Mouse (Mus musculus): ENCODE measurements around the gene Gm49630. TPM values are rescaled to one million over a fixed set of nuclear protein-coding genes. Genes with fewer than 3 reads are reported as not detected.
"Not testable (repeated sequence)": the region's sequence is repeated elsewhere in the genome, so short reads cannot be mapped to it uniquely, and the experiment has no call there.

Gm49630 gene
- total RNA-seq, 1 experiment = not detected

DNA sequence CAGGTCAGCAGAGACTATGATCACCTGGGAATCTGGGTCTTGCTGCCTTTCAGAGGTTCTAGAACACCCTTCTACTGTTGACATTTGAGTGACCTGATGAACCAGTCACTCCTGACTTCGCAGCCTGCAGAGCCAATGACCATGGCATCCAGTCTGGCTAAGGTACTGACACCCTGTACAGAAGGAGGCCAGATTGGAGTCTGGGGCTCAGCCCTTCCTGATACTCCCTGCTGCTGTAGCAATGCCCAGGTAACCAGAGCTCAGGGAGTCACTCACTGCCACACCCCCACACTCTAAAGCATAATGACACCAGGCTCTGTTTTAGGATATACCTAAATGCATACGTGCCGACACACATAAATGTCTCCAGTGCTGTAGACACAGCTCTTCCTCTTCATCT is 10.9 kb upstream of the Gm49630 start:
- H3K36me3 ChIP-seq (ENCODE audit: control insufficient read depth, insufficient read depth, low read length, poor library complexity, severe bottlenecking); H3K9me3 ChIP-seq (ENCODE audit: control insufficient read depth, insufficient read depth, low read depth, low read length); H3K4me3 ChIP-seq (ENCODE audit: insufficient read depth in 1 of 2, low read depth in 1 of 2, low read length in 2 of 2, poor library complexity in 1 of 2, severe bottlenecking in 1 of 2); H3K27ac ChIP-seq (ENCODE audit: insufficient read depth, low read depth, low read length, poor library complexity, severe bottlenecking); H3K9ac ChIP-seq (ENCODE audit: insufficient read depth, low read depth, low read length, poor library complexity, severe bottlenecking); H3K4me1 ChIP-seq (ENCODE audit: control insufficient read depth in 2 of 2, insufficient read depth in 2 of 2, low read length in 2 of 2, poor library complexity in 1 of 2); DNase-seq (ENCODE audit: low read depth, low spot score); in situ Hi-C loops (cut with MboI; ENCODE audit: low sequenced_read_pairs in 2 of 2, unreplicated experiment in 2 of 2): not testable (repeated sequence)

DNA sequence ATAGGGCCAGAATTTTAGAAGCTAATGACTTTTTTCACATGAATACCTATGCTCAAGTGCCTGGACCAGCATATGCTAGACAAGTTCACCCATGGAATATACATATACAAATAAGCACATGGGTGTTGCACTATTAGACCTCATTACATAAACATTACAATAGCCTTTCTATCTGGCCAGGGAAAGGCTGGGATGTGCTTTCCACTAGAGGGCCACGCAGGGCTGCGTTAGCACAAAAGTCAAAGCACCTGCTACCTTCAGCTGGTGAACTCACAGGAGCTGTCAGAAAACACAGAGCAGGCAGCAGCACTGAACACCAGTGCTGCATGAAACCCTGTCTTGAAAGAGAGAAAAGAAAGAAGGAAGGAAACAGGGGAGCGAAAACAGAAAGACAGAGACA is 6.1 kb upstream of the Gm49630 start:
- H3K9me3 ChIP-seq (ENCODE audit: control insufficient read depth, insufficient read depth, low read depth, low read length); in situ Hi-C loops (cut with MboI; ENCODE audit: low sequenced_read_pairs in 2 of 2, unreplicated experiment in 2 of 2); H3K27ac ChIP-seq (ENCODE audit: insufficient read depth, low read depth, low read length, poor library complexity, severe bottlenecking); DNase-seq (ENCODE audit: low read depth, low spot score); H3K4me1 ChIP-seq (ENCODE audit: control insufficient read depth in 2 of 2, insufficient read depth in 2 of 2, low read length in 2 of 2, poor library complexity in 1 of 2); H3K36me3 ChIP-seq (ENCODE audit: control insufficient read depth, insufficient read depth, low read length, poor library complexity, severe bottlenecking); H3K4me3 ChIP-seq (ENCODE audit: insufficient read depth in 1 of 2, low read depth in 1 of 2, low read length in 2 of 2, poor library complexity in 1 of 2, severe bottlenecking in 1 of 2); H3K9ac ChIP-seq (ENCODE audit: insufficient read depth, low read depth, low read length, poor library complexity, severe bottlenecking): not testable (repeated sequence)

DNA sequence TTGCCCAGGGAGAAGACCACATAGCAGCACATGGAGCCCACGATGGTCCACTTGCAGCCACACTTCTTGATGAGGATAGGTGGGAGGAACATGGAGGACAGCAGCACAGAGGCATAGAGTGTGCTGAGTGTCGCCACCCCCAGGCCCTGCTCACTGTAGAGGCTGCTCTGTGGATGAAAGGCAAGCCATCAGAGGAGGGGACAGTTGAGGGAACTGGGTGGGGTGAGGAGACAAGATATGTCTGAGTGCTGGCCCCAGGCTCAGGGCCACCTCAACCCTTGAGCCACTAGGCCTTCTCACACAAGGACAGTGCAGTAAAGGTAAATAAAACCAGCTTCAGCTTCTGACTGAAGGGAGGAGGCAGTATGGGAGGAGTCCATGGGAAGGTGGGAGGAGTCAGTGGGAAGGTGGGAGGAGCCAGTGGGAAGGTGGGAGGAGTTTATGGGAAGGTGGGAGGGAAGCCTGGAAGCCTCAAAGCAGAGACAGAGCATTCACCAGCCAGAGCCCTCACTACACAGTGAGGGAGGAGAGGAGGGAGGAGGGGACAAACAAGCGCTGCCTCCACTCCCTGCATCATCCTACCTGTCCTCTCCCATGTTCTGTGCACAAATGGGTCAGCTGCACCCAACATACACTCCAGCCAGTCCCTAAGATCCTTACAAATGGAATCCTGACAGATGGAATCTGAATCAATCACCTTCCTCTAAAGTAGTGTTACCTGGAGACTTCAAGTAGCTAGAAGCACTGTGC is 5.3 kb upstream of the Gm49630 start:
- H3K4me3 ChIP-seq (ENCODE audit: insufficient read depth in 1 of 2, low read depth in 1 of 2, low read length in 2 of 2, poor library complexity in 1 of 2, severe bottlenecking in 1 of 2); H3K9ac ChIP-seq (ENCODE audit: insufficient read depth, low read depth, low read length, poor library complexity, severe bottlenecking); H3K4me1 ChIP-seq (ENCODE audit: control insufficient read depth in 2 of 2, insufficient read depth in 2 of 2, low read length in 2 of 2, poor library complexity in 1 of 2); DNase-seq (ENCODE audit: low read depth, low spot score); H3K27ac ChIP-seq (ENCODE audit: insufficient read depth, low read depth, low read length, poor library complexity, severe bottlenecking); H3K36me3 ChIP-seq (ENCODE audit: control insufficient read depth, insufficient read depth, low read length, poor library complexity, severe bottlenecking); in situ Hi-C loops (cut with MboI; ENCODE audit: low sequenced_read_pairs in 2 of 2, unreplicated experiment in 2 of 2); H3K9me3 ChIP-seq (ENCODE audit: control insufficient read depth, insufficient read depth, low read depth, low read length): not testable (repeated sequence)

DNA sequence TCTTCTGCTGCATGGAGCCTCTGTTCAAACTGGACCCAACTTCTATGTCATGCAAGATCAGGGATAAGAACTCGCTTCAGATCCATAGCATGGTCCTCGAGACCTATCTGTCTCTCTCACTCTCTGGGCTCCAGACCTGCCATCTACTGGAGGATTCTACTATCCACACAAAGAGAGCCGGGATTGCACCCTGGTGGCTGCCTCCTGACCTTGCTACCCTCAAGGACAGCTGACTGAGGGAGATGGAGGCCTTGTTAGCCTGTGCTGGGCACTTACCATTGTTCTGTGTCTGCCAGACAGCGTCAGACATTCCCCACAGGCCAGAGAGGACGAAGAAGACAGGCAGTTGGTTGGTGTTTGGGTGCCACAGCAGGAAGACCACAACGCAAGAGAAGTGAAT is 2.4 kb downstream of the Gm49630 start:
- H3K27ac ChIP-seq (ENCODE audit: insufficient read depth, low read depth, low read length, poor library complexity, severe bottlenecking); H3K36me3 ChIP-seq (ENCODE audit: control insufficient read depth, insufficient read depth, low read length, poor library complexity, severe bottlenecking); DNase-seq (ENCODE audit: low read depth, low spot score); in situ Hi-C loops (cut with MboI; ENCODE audit: low sequenced_read_pairs in 2 of 2, unreplicated experiment in 2 of 2); H3K4me1 ChIP-seq (ENCODE audit: control insufficient read depth in 2 of 2, insufficient read depth in 2 of 2, low read length in 2 of 2, poor library complexity in 1 of 2); H3K9me3 ChIP-seq (ENCODE audit: control insufficient read depth, insufficient read depth, low read depth, low read length); H3K4me3 ChIP-seq (ENCODE audit: insufficient read depth in 1 of 2, low read depth in 1 of 2, low read length in 2 of 2, poor library complexity in 1 of 2, severe bottlenecking in 1 of 2); H3K9ac ChIP-seq (ENCODE audit: insufficient read depth, low read depth, low read length, poor library complexity, severe bottlenecking): not testable (repeated sequence)

DNA sequence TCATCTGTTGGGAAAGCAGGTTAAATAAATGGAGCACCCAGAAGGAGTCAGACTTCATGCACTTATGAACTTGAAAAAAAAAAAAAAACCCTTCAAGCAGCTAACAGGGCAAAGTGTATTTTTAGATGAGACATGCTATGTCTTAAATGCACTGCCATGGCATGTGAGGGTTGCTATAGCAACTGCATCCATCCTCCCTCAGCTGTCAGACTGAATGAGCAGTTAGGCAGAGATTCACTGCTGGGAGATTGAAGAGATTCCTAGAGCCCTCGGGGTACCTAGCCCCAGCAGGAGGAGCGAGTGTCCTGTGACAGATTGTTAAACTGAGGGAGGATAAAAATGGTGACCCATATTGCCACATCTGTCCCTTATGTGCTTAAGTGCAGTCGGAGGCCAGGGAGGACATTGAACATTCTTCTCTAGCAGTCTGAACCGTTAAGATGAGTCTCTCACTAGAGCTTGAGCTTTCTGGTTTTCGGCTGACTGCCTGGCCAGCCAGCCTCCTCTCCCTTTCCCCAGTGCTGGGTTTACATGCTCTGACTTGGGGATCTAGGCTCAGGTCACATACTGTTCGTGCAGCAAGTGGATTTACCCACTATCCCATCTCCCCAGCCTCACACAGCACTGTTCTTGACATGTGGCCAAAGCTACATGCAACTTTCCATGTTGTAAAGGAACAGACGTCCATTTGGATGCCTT is 5.0 kb downstream of the Gm49630 start:
- H3K27ac ChIP-seq (ENCODE audit: insufficient read depth, low read depth, low read length, poor library complexity, severe bottlenecking); H3K36me3 ChIP-seq (ENCODE audit: control insufficient read depth, insufficient read depth, low read length, poor library complexity, severe bottlenecking); H3K4me1 ChIP-seq (ENCODE audit: control insufficient read depth in 2 of 2, insufficient read depth in 2 of 2, low read length in 2 of 2, poor library complexity in 1 of 2); in situ Hi-C loops (cut with MboI; ENCODE audit: low sequenced_read_pairs in 2 of 2, unreplicated experiment in 2 of 2); H3K9me3 ChIP-seq (ENCODE audit: control insufficient read depth, insufficient read depth, low read depth, low read length); H3K4me3 ChIP-seq (ENCODE audit: insufficient read depth in 1 of 2, low read depth in 1 of 2, low read length in 2 of 2, poor library complexity in 1 of 2, severe bottlenecking in 1 of 2); H3K9ac ChIP-seq (ENCODE audit: insufficient read depth, low read depth, low read length, poor library complexity, severe bottlenecking); DNase-seq (ENCODE audit: low read depth, low spot score): not testable (repeated sequence)

DNA sequence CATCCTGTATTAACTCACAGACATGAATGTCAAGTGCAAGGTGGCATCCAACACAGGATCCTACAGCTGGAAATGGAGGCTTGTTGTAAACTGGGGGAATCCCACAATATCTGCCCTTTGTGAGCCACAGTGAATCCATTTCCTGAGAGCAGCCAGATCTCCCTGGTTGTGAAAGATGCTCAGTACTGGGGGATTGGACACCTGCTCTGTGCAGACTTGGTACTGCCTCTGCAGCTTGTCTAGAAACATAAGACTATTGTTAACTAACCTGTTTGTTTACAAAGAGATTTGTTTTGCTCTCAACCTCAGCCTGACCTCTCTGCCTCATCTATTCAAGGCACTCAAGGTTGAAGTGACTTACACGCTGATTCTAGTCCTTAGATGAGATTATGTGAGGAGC is 5.5 kb downstream of the Gm49630 start:
- H3K9ac ChIP-seq (ENCODE audit: insufficient read depth, low read depth, low read length, poor library complexity, severe bottlenecking); H3K36me3 ChIP-seq (ENCODE audit: control insufficient read depth, insufficient read depth, low read length, poor library complexity, severe bottlenecking); DNase-seq (ENCODE audit: low read depth, low spot score); in situ Hi-C loops (cut with MboI; ENCODE audit: low sequenced_read_pairs in 2 of 2, unreplicated experiment in 2 of 2); H3K4me1 ChIP-seq (ENCODE audit: control insufficient read depth in 2 of 2, insufficient read depth in 2 of 2, low read length in 2 of 2, poor library complexity in 1 of 2); H3K27ac ChIP-seq (ENCODE audit: insufficient read depth, low read depth, low read length, poor library complexity, severe bottlenecking); H3K9me3 ChIP-seq (ENCODE audit: control insufficient read depth, insufficient read depth, low read depth, low read length); H3K4me3 ChIP-seq (ENCODE audit: insufficient read depth in 1 of 2, low read depth in 1 of 2, low read length in 2 of 2, poor library complexity in 1 of 2, severe bottlenecking in 1 of 2): not testable (repeated sequence)

DNA sequence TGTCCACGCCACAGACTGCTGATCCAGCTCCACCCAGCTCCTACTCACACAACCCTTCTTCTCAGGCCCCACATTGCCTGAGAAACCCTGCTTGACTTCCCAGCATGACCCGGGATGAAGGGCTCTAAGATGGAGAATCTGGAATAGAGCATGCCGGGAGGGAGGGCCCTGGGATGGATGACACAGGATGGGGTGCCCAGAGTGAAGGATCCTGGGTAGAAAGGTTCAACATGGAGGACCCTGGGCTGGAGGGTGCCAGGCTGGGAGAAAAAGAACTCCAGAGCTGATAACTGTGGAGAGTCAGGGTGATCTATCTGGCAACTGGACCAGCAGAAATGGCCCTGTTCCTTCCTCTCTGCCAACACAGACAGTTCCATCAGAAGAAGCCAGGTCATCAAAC is 6.2 kb downstream of the Gm49630 start:
- H3K36me3 ChIP-seq (ENCODE audit: control insufficient read depth, insufficient read depth, low read length, poor library complexity, severe bottlenecking); H3K9me3 ChIP-seq (ENCODE audit: control insufficient read depth, insufficient read depth, low read depth, low read length); H3K27ac ChIP-seq (ENCODE audit: insufficient read depth, low read depth, low read length, poor library complexity, severe bottlenecking); H3K4me1 ChIP-seq (ENCODE audit: control insufficient read depth in 2 of 2, insufficient read depth in 2 of 2, low read length in 2 of 2, poor library complexity in 1 of 2); H3K9ac ChIP-seq (ENCODE audit: insufficient read depth, low read depth, low read length, poor library complexity, severe bottlenecking); in situ Hi-C loops (cut with MboI; ENCODE audit: low sequenced_read_pairs in 2 of 2, unreplicated experiment in 2 of 2); DNase-seq (ENCODE audit: low read depth, low spot score); H3K4me3 ChIP-seq (ENCODE audit: insufficient read depth in 1 of 2, low read depth in 1 of 2, low read length in 2 of 2, poor library complexity in 1 of 2, severe bottlenecking in 1 of 2): not testable (repeated sequence)

DNA sequence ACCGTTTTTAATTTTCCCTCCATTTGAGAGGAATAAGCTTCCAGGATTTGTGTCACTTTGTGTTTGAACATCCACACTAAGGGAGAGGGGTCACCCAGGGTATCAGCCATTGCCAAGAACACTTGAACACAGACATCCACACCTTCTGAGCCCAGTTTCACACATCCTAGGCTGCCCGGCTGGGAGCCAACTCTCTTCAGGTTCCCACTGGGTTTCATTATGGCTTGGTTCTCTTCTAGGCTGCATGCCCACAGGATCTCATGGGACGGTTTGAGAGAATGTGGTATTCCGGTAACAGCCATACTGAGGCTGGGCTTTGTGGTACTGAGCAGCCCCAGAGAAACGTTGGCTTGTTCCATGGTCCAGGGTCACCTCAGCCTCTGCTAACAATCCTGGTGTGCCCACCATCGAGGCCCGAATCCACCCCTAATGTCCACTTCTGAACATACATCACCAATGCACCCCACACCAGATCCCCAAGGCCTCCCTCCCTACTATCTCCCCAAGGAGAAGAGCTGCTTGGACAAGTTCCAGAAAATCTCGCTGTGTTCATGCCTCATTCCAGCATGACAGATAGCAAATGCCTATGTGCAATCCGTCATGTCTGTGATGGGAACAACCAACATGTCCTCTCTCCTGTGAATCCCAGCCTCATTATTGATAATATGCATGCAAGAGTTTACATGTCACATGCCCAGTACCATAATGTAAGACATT is 10.9 kb downstream of the Gm49630 start:
- H3K27ac ChIP-seq (ENCODE audit: insufficient read depth, low read depth, low read length, poor library complexity, severe bottlenecking); H3K9ac ChIP-seq (ENCODE audit: insufficient read depth, low read depth, low read length, poor library complexity, severe bottlenecking); in situ Hi-C loops (cut with MboI; ENCODE audit: low sequenced_read_pairs in 2 of 2, unreplicated experiment in 2 of 2); DNase-seq (ENCODE audit: low read depth, low spot score); H3K36me3 ChIP-seq (ENCODE audit: control insufficient read depth, insufficient read depth, low read length, poor library complexity, severe bottlenecking); H3K9me3 ChIP-seq (ENCODE audit: control insufficient read depth, insufficient read depth, low read depth, low read length); H3K4me1 ChIP-seq (ENCODE audit: control insufficient read depth in 2 of 2, insufficient read depth in 2 of 2, low read length in 2 of 2, poor library complexity in 1 of 2); H3K4me3 ChIP-seq (ENCODE audit: insufficient read depth in 1 of 2, low read depth in 1 of 2, low read length in 2 of 2, poor library complexity in 1 of 2, severe bottlenecking in 1 of 2): not testable (repeated sequence)
